Mouse (Mus musculus) lung, postnatal 14 days (tissue): ENCODE data around the gene Macrod1.
"Not testable (repeated sequence)": the region's sequence is repeated elsewhere in the genome, so short reads cannot be mapped to it uniquely, and the experiment has no call there.

ENCODE experiments used
- DNase-seq: peaks from one replicate; pipeline ENCODE4 v3.0.0; 2021

Macrod1 gene

GRCm38 (mm10) chr19:7056248-7057087 lies at the start of gene Macrod1:
TSS of gene Macrod1 (plus strand) at chr19:7056810.
- DNase-seq: peak; percentile 77

- DNase-seq: no peak
Measured at GRCm38 (mm10) chr19:7006892-7007593, 49.6 kb upstream of the Macrod1 start.

- no peak for DNase-seq
Measured at GRCm38 (mm10) chr19:7012426-7012825, 44.2 kb upstream of the Macrod1 start.

GRCm38 (mm10) chr19:7013984-7014383 lies 42.6 kb upstream of the Macrod1 start:
- DNase-seq: no peak

GRCm38 (mm10) chr19:7014481-7015135 lies 42.0 kb upstream of the Macrod1 start:
- DNase-seq: no peak

- no peak for DNase-seq
Measured at GRCm38 (mm10) chr19:7017541-7018457, 38.8 kb upstream of the Macrod1 start.

GRCm38 (mm10) chr19:7018546-7018945 lies 38.1 kb upstream of the Macrod1 start:
- DNase-seq: no peak

- peak; percentile 55 for DNase-seq
Measured at GRCm38 (mm10) chr19:7019191-7019590, 37.4 kb upstream of the Macrod1 start, which contains the start of gene Fermt3. TSS of gene Fermt3 (minus strand) at chr19:7019469.

GRCm38 (mm10) chr19:7020224-7020641 lies 36.4 kb upstream of the Macrod1 start:
- peak; percentile 70 for DNase-seq

GRCm38 (mm10) chr19:7029531-7029930 lies 27.1 kb upstream of the Macrod1 start:
- DNase-seq: no peak

- no peak for DNase-seq
Measured at GRCm38 (mm10) chr19:7034006-7034405, 22.6 kb upstream of the Macrod1 start.

GRCm38 (mm10) chr19:7039088-7039720 lies 17.4 kb upstream of the Macrod1 start:
- DNase-seq: peak; percentile 37

- DNase-seq: peak; percentile 98
Measured at GRCm38 (mm10) chr19:7039841-7040636, 16.6 kb upstream of the Macrod1 start, which contains the start of gene Stip1. TSS of gene Stip1 (minus strand) at chr19:7039967.

GRCm38 (mm10) chr19:7040637-7041130 lies 15.9 kb upstream of the Macrod1 start:
- DNase-seq: no peak

GRCm38 (mm10) chr19:7041171-7041570 lies 15.4 kb upstream of the Macrod1 start:
- no peak for DNase-seq

GRCm38 (mm10) chr19:7044279-7044678 lies 12.3 kb upstream of the Macrod1 start:
- no peak for DNase-seq

- DNase-seq: no peak
Measured at GRCm38 (mm10) chr19:7044706-7045105, 11.9 kb upstream of the Macrod1 start.

GRCm38 (mm10) chr19:7053382-7053781 lies 3.2 kb upstream of the Macrod1 start:
- not testable (repeated sequence) for DNase-seq

- DNase-seq: peak; percentile 16
Measured at GRCm38 (mm10) chr19:7054772-7055171, 1.8 kb upstream of the Macrod1 start.

- DNase-seq: peak; percentile 24
Measured at GRCm38 (mm10) chr19:7055173-7055572, 1.4 kb upstream of the Macrod1 start.
